Mouse (Mus musculus): ENCODE measurements around the gene Olfr1116.
"Not testable (repeated sequence)": the region's sequence is repeated elsewhere in the genome, so short reads cannot be mapped to it uniquely, and the experiment has no call there.

Gene Olfr1116

DNA sequence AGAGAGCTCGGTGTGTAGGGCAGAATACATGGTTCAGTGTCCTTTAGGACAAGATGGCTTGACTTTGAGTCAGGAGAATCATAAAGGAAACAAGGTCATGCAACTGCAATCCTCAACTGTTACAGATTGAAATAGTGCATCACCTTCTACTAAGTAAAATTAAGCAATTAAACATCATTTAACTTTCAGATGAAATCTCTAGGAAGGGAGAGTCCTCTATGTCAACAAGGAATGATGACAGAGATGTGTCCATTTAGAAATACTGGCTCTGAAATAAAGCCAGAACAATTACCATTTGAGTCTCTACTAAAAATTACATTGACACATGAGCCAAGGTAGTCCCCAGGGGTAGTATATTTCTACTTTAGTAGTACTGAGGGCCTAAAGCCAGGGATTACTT lies at the start of gene Olfr1116:
Gene Olfr1116, plus strand, starts transcription at position 301 of the 400 bp plus-strand sequence.
- DNase-seq: no peak

DNA sequence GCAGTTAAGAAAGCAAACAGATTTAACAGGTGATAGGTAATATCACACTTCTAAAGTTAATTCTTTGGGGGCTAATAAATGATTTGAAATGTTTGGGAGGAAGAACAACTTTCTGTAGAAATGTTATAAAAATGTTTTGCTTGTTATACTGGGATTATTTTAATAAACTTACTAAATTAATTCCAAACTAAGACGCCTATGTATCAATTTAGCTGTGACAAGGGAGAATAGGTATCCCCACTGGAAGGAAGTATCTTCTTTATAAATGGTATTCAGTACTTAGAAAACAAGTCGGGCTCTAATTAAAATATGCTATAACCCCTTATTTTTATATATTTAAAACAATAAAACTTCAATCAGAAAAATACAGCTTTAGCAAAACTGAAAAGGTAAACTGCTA lies 19.6 kb upstream of the Olfr1116 start, which contains the start of gene Olfr1115:
Gene Olfr1115, plus strand, starts transcription at position 301 of the 400 bp plus-strand sequence.
- DNase-seq: no peak

DNA sequence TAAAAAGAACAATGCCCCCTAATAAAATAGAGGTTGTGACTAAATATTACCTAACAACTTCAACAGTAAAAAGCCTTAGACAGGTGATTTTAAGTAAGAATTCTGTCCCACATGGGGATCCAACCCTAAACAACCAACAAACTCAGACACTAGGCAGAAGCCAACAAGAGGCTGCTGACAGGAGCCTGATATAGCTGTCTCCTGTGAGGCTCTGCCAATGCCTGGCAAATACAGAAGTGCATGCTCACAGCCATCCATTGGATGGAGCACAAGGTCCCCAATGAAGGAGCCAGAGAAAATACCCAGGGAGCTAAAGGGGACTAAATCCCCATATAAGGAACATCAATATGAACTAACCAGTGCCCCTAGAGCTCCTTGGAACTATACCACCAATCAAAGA lies 26.6 kb downstream of the Olfr1116 start:
- DNase-seq: not testable (repeated sequence)

DNA sequence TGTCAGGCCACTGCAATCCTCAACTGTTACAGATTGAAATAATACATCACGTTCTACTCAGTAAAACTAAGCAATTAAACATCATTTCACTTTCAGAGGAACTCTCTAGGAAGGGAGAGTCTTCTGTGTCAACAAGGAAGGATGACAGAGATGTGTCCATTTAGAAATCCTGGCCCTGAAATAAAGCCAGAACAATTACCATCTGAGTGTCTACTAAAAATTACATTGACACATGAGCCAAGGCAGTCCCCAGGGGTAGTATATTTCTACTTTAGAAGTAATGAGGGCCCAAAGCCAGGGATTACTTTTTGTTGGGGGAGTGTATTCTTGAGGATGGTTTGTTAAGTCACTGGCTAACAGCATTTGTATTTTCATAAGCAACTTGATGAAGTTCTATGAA lies 39.9 kb downstream of the Olfr1116 start, which contains the start of gene Olfr1118:
Gene Olfr1118, plus strand, starts transcription at position 301 of the 400 bp plus-strand sequence.
- DNase-seq: no peak

All from kidney, postnatal 25 days (tissue).